12 mouse cellular contexts compared by ENCODE assay signal in genomic region chr7:24702841-24703240, GRCm38 (mm10). TPM values are rescaled to one million over a fixed set of nuclear protein-coding genes. Genes with fewer than 3 reads are reported as not detected.
"Had no signal": no experiment of that assay in that cellular context is flagged by ENCODE, and none has a peak within 500 bp of the region (broad histone marks: within the 10 kb centered on the region; RNA-seq: fewer than 3 reads in every experiment).

No protein-coding gene starts in this region.

RNA-seq across cellular contexts. Expression of gene BC049730, which starts 6.2 kb away (rescaled TPM):
- polyA plus RNA-seq: neural tube, embryonic 13.5 days; neural tube, embryonic 14.5 days; neural tube, embryonic 15.5 days; small intestine, adult 2 months; spleen, adult 2 months; stomach, embryonic 14.5 days; stomach, embryonic 15.5 days; stomach, embryonic 16.5 days; stomach, postnatal 0 days; thymus, adult 2 months; thymus, postnatal 0 days; urinary bladder, adult 2 months had no signal

RNA-seq across cellular contexts. Expression of gene Gm4763, which starts 23.9 kb away (rescaled TPM):
- polyA plus RNA-seq: neural tube, embryonic 13.5 days; neural tube, embryonic 14.5 days; neural tube, embryonic 15.5 days; small intestine, adult 2 months; spleen, adult 2 months; stomach, embryonic 14.5 days; stomach, embryonic 15.5 days; stomach, embryonic 16.5 days; stomach, postnatal 0 days; thymus, adult 2 months; urinary bladder, adult 2 months had no signal

RNA-seq across cellular contexts. Expression of gene Tex101, which starts 26.4 kb away (rescaled TPM):
- polyA plus RNA-seq: neural tube, embryonic 13.5 days; neural tube, embryonic 14.5 days; neural tube, embryonic 15.5 days; small intestine, adult 2 months; spleen, adult 2 months; stomach, embryonic 14.5 days; stomach, embryonic 15.5 days; stomach, embryonic 16.5 days; thymus, postnatal 0 days; urinary bladder, adult 2 months had no signal
